Mouse (Mus musculus) cerebellum, postnatal 4 days (tissue): ENCODE measurements around the gene Il1rapl2.
"Not testable (repeated sequence)": the region's sequence is repeated elsewhere in the genome, so short reads cannot be mapped to it uniquely, and the experiment has no call there.

ENCODE experiments used
- DNase-seq, 2 experiments: peaks; one replicate each; pipeline ENCODE4 v3.0.0; 2022; ENCODE audit warnings: low spot score in 2 of 2, mixed read lengths in 1 of 2

Gene Il1rapl2

GRCm38 (mm10) chrX:138170146-138170545 is 599.7 kb downstream of the Il1rapl2 start:
- DNase-seq: no peak

- DNase-seq: no peak
Measured at GRCm38 (mm10) chrX:138209480-138209879, 639.1 kb downstream of the Il1rapl2 start, which contains the start of gene Tex13a. Tex13a (minus strand) TSS chrX:138209580.

GRCm38 (mm10) chrX:138234626-138235025 is 664.2 kb downstream of the Il1rapl2 start:
- no peak for DNase-seq

GRCm38 (mm10) chrX:138348736-138349135 is 778.3 kb downstream of the Il1rapl2 start:
- DNase-seq: not testable (repeated sequence)

- no peak for DNase-seq
Measured at GRCm38 (mm10) chrX:138433794-138434193, 863.4 kb downstream of the Il1rapl2 start.

GRCm38 (mm10) chrX:138437939-138438338 is 867.5 kb downstream of the Il1rapl2 start:
- DNase-seq: no peak

GRCm38 (mm10) chrX:138449856-138450255 is 879.4 kb downstream of the Il1rapl2 start:
- no peak for DNase-seq

GRCm38 (mm10) chrX:138478488-138478887 is 908.1 kb downstream of the Il1rapl2 start:
- no peak for DNase-seq

GRCm38 (mm10) chrX:138500510-138500909 is 930.1 kb downstream of the Il1rapl2 start:
- DNase-seq: no peak

GRCm38 (mm10) chrX:138505049-138505448 is 934.6 kb downstream of the Il1rapl2 start:
- DNase-seq: no peak

- DNase-seq: no peak
Measured at GRCm38 (mm10) chrX:138620106-138620505, 1049.7 kb downstream of the Il1rapl2 start.

GRCm38 (mm10) chrX:138625311-138625710 is 1054.9 kb downstream of the Il1rapl2 start:
- DNase-seq: no peak

GRCm38 (mm10) chrX:138722372-138722771 is 1152.0 kb downstream of the Il1rapl2 start:
- no peak for DNase-seq

GRCm38 (mm10) chrX:138800958-138801357 is 1230.5 kb downstream of the Il1rapl2 start:
- no peak for DNase-seq

GRCm38 (mm10) chrX:138831876-138832275 is 1261.5 kb downstream of the Il1rapl2 start:
- DNase-seq: no peak

- DNase-seq: no peak
Measured at GRCm38 (mm10) chrX:138833894-138834293, 1263.5 kb downstream of the Il1rapl2 start.

- DNase-seq: no peak
Measured at GRCm38 (mm10) chrX:138838381-138838780, 1268.0 kb downstream of the Il1rapl2 start.
